Mouse (Mus musculus): ENCODE measurements at regions not wholly inside any gene's neighbourhood (a gene's known extent, or its start where the extent isn't known, plus 50 kb on each side); places are given as distances from the start of the nearest gene placed in this dataset.
A peak's percentile ranks its signal among the peaks of the same experiment; 100 is the strongest.

DNA sequence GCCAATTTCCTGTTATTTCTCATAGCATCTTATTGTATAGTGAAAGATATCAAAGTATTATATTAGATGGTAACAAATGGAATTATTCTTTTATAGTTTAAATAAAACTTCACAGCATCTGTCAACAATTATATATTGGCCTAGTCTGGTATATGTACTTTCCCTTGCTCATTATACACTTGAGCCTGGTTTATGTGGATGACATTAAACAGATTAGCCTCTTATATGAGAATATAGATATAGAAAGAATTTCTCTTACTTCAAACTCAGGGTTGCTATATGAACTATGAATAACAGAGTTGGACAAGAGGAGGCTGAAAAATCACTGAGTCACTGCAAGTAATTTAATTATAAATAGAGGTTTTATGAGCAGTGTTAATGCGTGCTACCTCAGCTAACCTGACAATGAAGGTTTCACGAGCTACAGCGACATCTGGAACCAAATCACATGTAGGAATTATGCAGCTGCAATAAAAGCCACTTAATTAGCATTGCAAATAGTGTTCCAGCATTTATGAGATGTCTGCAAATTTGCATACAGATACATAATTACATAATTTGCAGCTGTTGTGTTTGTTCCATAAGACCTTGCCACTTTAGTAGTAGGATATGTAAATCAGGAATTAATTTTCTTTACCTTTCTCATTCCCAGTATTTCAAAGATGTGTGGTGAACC is 452.9 kb upstream of the Frg1 start:
- Histone ChIP-seq H3K27me3 (ENCODE audit: control insufficient read depth, insufficient read depth, low read length) (no peaks in the 10 kb centered on the region), H3K9me3 (ENCODE audit: control insufficient read depth, low read length) (no peaks in the 10 kb centered on the region), H3K9ac (ENCODE audit: low read depth, low read length) (no peak overlapping the region), H3K4me3 (ENCODE audit: low read depth, low read length) (no peak overlapping the region), H3K36me3 (ENCODE audit: control insufficient read depth, insufficient read depth, low read length) (no peaks in the 10 kb centered on the region), H3K4me2 (replicated peaks; ENCODE audit: low read depth, low read length) (no peak overlapping the region), H3K27ac (ENCODE audit: low read depth, low read length) (no peak overlapping the region), H3K4me1 (replicated peaks; ENCODE audit: control insufficient read depth, insufficient read depth, low read length) (no peaks in the 10 kb centered on the region)
- DNase-seq (ENCODE audit: low spot score), result no peak
- no peak; the same call in 1 of the 2 replicates for ATAC-seq (ENCODE audit: low FRiP score)
- 72% methylated on average over 3 of the region's 3 CpGs for WGBS

DNA sequence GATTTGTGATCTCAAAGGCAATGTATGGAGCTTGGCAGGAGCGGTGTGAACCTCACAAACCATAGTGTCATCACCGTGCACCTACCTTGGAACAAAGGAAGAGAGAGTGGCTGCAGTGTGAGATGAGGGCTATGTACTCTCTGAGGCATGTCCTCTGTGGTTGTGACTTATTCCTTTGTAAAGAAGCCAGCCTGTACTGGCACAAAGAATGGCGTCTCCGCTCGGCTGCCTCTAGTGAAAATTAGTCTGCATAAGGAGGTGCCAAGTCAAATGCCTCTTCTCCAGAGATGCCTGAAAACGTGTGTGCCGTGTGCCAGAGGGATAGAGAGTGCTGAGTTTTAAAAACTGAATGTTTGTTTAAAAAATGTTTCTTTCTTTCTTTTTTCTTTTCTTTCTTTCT is 444.0 kb upstream of the Frg1 start:
- H3K4me3 ChIP-seq (ENCODE audit: low read depth, low read length), result no peak overlapping the region
- 79% methylated on average over 7 of the region's 7 CpGs for WGBS
- no peaks in the 10 kb centered on the region for H3K4me1 ChIP-seq (replicated peaks; ENCODE audit: control insufficient read depth, insufficient read depth, low read length)
- H3K27ac ChIP-seq (ENCODE audit: low read depth, low read length), result no peak overlapping the region
- H3K36me3 ChIP-seq (ENCODE audit: control insufficient read depth, insufficient read depth, low read length), result no peaks in the 10 kb centered on the region
- no peak overlapping the region for H3K9ac ChIP-seq (ENCODE audit: low read depth, low read length)
- no peak overlapping the region for H3K4me2 ChIP-seq (replicated peaks; ENCODE audit: low read depth, low read length)
- DNase-seq (ENCODE audit: low spot score), result no peak
- no peaks in the 10 kb centered on the region for H3K27me3 ChIP-seq (ENCODE audit: control insufficient read depth, insufficient read depth, low read length)
- no peak for ATAC-seq (ENCODE audit: low FRiP score)
- H3K9me3 ChIP-seq (ENCODE audit: control insufficient read depth, low read length), result no peaks in the 10 kb centered on the region

DNA sequence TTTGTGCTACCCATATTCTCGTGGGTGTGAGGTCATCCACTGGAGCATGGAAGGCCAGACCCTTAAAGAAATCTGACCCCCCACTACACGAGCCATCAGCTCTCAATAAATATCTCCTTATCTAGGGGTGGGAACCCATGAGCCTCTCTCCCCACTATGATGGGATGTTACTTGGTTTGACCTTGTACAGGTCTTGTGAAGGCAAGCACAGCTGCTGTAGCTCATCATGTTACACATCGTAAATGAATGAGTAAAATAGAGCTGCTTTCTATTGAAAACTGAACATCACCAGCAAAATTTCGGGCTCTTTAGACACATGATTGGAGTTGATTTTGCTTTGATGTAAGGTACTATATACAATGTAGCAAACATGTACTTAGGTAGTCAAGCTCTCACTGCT is 414.8 kb upstream of the Frg1 start:
- H3K4me3 ChIP-seq (ENCODE audit: low read depth, low read length), result no peak overlapping the region
- H3K4me1 ChIP-seq (replicated peaks; ENCODE audit: control insufficient read depth, insufficient read depth, low read length), result no peaks in the 10 kb centered on the region
- H3K36me3 ChIP-seq (ENCODE audit: control insufficient read depth, insufficient read depth, low read length), result no peaks in the 10 kb centered on the region
- no peak overlapping the region for H3K4me2 ChIP-seq (replicated peaks; ENCODE audit: low read depth, low read length)
- no peaks in the 10 kb centered on the region for H3K9me3 ChIP-seq (ENCODE audit: control insufficient read depth, low read length)
- DNase-seq (ENCODE audit: low spot score) (no peak), ATAC-seq (ENCODE audit: low FRiP score) (no peak)
- no peak overlapping the region for H3K9ac ChIP-seq (ENCODE audit: low read depth, low read length)
- H3K27ac ChIP-seq (ENCODE audit: low read depth, low read length), result no peak overlapping the region
- no peaks in the 10 kb centered on the region for H3K27me3 ChIP-seq (ENCODE audit: control insufficient read depth, insufficient read depth, low read length)
- 82% methylated on average over 4 of the region's 4 CpGs for WGBS

DNA sequence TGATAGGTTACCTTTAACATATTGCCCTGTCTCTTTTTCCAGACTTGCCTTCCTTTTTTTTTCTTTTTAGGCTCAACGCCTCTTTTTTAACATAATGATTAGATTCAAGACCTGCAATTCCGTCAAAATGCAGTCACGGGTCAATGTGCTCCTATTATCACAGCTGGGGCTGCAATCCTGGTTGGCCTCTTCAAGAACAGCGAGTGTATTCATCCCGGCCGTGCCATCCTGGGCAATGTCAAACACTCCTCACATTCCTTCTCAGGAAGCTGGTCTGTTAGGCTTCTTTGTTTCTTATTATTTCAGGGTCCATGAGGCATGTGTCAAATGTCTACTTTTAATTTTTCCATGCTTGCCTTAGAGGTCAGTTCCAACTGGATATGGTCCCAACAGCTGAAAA is 413.5 kb upstream of the Frg1 start:
- H3K9ac ChIP-seq (ENCODE audit: low read depth, low read length), result no peak overlapping the region
- WGBS, result 45% methylated on average over 6 of the region's 6 CpGs
- no peaks in the 10 kb centered on the region for H3K9me3 ChIP-seq (ENCODE audit: control insufficient read depth, low read length)
- no peaks in the 10 kb centered on the region for H3K4me1 ChIP-seq (replicated peaks; ENCODE audit: control insufficient read depth, insufficient read depth, low read length)
- peak; percentile 25 for DNase-seq (ENCODE audit: low spot score)
- no peaks in the 10 kb centered on the region for H3K27me3 ChIP-seq (ENCODE audit: control insufficient read depth, insufficient read depth, low read length)
- no peak overlapping the region for H3K4me3 ChIP-seq (ENCODE audit: low read depth, low read length)
- H3K36me3 ChIP-seq (ENCODE audit: control insufficient read depth, insufficient read depth, low read length), result no peaks in the 10 kb centered on the region
- no peak overlapping the region for H3K4me2 ChIP-seq (replicated peaks; ENCODE audit: low read depth, low read length)
- H3K27ac ChIP-seq (ENCODE audit: low read depth, low read length), result no peak overlapping the region
- no peak for ATAC-seq (ENCODE audit: low FRiP score)

DNA sequence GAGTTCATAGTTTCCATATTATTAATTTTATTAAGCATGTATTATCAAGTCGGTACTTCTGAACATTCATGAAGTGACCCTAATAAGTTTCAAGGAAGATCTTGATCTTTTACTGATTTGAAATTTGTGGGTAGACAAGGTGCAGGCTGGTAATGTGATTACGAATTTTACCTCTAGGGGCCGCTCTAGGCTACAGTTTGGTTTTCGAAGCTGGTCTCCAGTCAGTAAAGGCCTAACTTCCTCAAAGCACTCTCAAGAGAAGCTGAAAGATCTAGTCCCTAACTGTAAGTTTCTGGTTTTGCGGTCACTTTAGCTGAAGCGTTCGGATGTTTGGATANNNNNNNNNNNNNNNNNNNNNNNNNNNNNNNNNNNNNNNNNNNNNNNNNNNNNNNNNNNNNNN is 408.1 kb upstream of the Frg1 start:
- no peak overlapping the region for H3K4me3 ChIP-seq (ENCODE audit: low read depth, low read length)
- H3K36me3 ChIP-seq (ENCODE audit: control insufficient read depth, insufficient read depth, low read length), result no peaks in the 10 kb centered on the region
- no peaks in the 10 kb centered on the region for H3K9me3 ChIP-seq (ENCODE audit: control insufficient read depth, low read length)
- no peak overlapping the region for H3K9ac ChIP-seq (ENCODE audit: low read depth, low read length)
- H3K27me3 ChIP-seq (ENCODE audit: control insufficient read depth, insufficient read depth, low read length), result no peaks in the 10 kb centered on the region
- no peak overlapping the region for H3K27ac ChIP-seq (ENCODE audit: low read depth, low read length)
- no peak overlapping the region for H3K4me2 ChIP-seq (replicated peaks; ENCODE audit: low read depth, low read length)
- peak; percentile 81 for DNase-seq (ENCODE audit: low spot score)
- ATAC-seq (ENCODE audit: low FRiP score), result peak; percentile 60; the same call in 1 of the 2 replicates
- no peaks in the 10 kb centered on the region for H3K4me1 ChIP-seq (replicated peaks; ENCODE audit: control insufficient read depth, insufficient read depth, low read length)
- WGBS, result 28% methylated on average over 7 of the region's 7 CpGs

- Histone ChIP-seq H3K9me3 (ENCODE audit: control insufficient read depth, low read length) (no peaks in the 10 kb centered on the region), H3K4me2 (replicated peaks; ENCODE audit: low read depth, low read length) (no peak overlapping the region), H3K4me3 (ENCODE audit: low read depth, low read length) (no peak overlapping the region), H3K9ac (ENCODE audit: low read depth, low read length) (no peak overlapping the region), H3K4me1 (replicated peaks; ENCODE audit: control insufficient read depth, insufficient read depth, low read length) (no peaks in the 10 kb centered on the region), H3K27ac (ENCODE audit: low read depth, low read length) (no peak overlapping the region), H3K27me3 (ENCODE audit: control insufficient read depth, insufficient read depth, low read length) (no peaks in the 10 kb centered on the region), H3K36me3 (ENCODE audit: control insufficient read depth, insufficient read depth, low read length) (no peaks in the 10 kb centered on the region)
- DNase-seq (ENCODE audit: low spot score) (no peak), ATAC-seq (ENCODE audit: low FRiP score) (no peak)
- WGBS, result 86% methylated on average over 8 of the region's 8 CpGs
Measured at GRCm38 (mm10) chr8:41823041-41823440, 406.2 kb upstream of the Frg1 start.

DNA sequence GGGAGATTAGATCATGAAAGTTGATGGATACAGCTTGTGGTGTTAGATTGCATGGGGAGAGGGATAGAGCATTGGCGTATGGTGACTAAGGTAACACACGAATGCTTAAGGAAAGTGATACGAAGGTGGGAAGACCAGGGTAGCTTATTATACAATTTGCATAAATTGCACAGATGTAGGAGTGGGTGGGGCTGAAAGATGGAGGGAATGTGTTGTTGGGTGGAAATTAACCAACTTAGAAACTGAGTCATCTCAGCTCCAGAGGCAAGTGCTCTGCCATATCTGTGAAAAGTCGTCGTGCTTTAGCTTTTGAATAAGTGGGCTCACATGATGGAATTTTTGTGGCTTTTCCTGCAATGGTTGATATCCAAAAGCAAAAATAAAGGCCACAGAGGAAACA is 404.8 kb upstream of the Frg1 start:
- no peak overlapping the region for H3K4me2 ChIP-seq (replicated peaks; ENCODE audit: low read depth, low read length)
- H3K9me3 ChIP-seq (ENCODE audit: control insufficient read depth, low read length), result no peaks in the 10 kb centered on the region
- H3K9ac ChIP-seq (ENCODE audit: low read depth, low read length), result no peak overlapping the region
- no peaks in the 10 kb centered on the region for H3K36me3 ChIP-seq (ENCODE audit: control insufficient read depth, insufficient read depth, low read length)
- H3K4me3 ChIP-seq (ENCODE audit: low read depth, low read length), result no peak overlapping the region
- WGBS, result 97% methylated on average over 5 of the region's 5 CpGs
- H3K27me3 ChIP-seq (ENCODE audit: control insufficient read depth, insufficient read depth, low read length), result no peaks in the 10 kb centered on the region
- no peaks in the 10 kb centered on the region for H3K4me1 ChIP-seq (replicated peaks; ENCODE audit: control insufficient read depth, insufficient read depth, low read length)
- H3K27ac ChIP-seq (ENCODE audit: low read depth, low read length), result no peak overlapping the region
- DNase-seq (ENCODE audit: low spot score), result no peak
- no peak for ATAC-seq (ENCODE audit: low FRiP score)

DNA sequence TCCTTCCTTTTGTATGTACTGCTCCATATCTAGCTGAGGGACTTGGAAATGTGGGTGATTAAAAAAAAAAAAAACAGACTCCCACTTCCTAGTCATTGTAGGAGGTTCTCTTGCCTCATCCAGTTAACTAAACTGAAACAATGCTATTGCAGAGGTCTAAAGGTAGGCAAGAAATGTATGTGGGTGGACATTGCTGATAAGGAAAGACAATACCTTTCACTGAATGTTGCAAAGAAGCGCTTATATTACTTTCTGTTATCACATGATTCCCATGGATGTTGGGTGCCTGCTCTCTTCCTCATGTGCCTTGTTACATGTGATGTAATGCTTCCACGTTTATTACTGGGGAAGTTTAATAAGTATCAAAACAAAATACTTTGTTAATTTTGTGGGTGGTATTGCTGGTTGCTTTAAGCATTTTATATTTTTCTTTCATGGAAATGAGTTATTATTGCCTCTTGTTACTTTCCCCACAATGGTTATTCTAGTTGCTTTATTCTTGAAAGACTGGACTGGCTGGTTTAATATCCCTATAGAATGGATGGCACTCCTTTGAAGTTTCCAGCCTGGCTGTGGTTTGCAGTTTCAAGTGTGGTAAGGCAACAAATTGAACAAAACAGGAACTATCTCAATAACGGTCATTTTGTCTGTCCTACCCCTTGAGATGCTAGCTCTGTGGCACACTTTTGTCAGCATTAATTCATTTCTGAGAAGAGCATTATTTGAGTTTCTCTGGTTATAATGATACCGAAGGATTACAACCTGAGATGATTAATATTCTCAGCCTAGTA is 403.9 kb upstream of the Frg1 start:
- H3K9ac ChIP-seq (ENCODE audit: low read depth, low read length), result no peak overlapping the region
- 87% methylated on average over 4 of the region's 4 CpGs for WGBS
- no peak overlapping the region for H3K4me3 ChIP-seq (ENCODE audit: low read depth, low read length)
- no peak for ATAC-seq (ENCODE audit: low FRiP score)
- no peaks in the 10 kb centered on the region for H3K36me3 ChIP-seq (ENCODE audit: control insufficient read depth, insufficient read depth, low read length)
- H3K4me2 ChIP-seq (replicated peaks; ENCODE audit: low read depth, low read length), result no peak overlapping the region
- H3K4me1 ChIP-seq (replicated peaks; ENCODE audit: control insufficient read depth, insufficient read depth, low read length), result no peaks in the 10 kb centered on the region
- H3K9me3 ChIP-seq (ENCODE audit: control insufficient read depth, low read length), result no peaks in the 10 kb centered on the region
- H3K27ac ChIP-seq (ENCODE audit: low read depth, low read length), result no peak overlapping the region
- no peaks in the 10 kb centered on the region for H3K27me3 ChIP-seq (ENCODE audit: control insufficient read depth, insufficient read depth, low read length)
- DNase-seq (ENCODE audit: low spot score), result no peak

DNA sequence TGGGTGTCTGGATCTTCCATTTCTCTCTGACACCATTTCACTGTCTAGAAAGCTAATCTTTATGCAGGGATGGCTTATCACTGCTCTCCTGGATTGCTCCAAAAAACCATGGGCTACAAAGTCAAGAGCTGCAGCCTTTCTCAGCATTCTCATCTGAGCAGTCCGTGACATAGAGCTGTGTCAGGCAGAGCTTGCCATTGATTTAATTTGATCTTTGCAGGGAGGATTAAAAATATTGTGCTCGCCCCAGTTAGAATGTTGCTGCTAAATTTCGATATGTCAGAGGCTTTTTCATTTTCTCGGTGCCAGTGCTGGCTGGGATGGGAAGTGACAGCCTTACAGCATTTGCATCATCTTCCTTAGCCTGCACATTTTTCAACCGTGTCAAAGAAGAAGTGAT is 401.7 kb upstream of the Frg1 start:
- H3K27me3 ChIP-seq (ENCODE audit: control insufficient read depth, insufficient read depth, low read length), result no peaks in the 10 kb centered on the region
- 69% methylated on average over 5 of the region's 5 CpGs for WGBS
- no peaks in the 10 kb centered on the region for H3K9me3 ChIP-seq (ENCODE audit: control insufficient read depth, low read length)
- no peaks in the 10 kb centered on the region for H3K4me1 ChIP-seq (replicated peaks; ENCODE audit: control insufficient read depth, insufficient read depth, low read length)
- no peak overlapping the region for H3K9ac ChIP-seq (ENCODE audit: low read depth, low read length)
- no peak overlapping the region for H3K27ac ChIP-seq (ENCODE audit: low read depth, low read length)
- H3K4me3 ChIP-seq (ENCODE audit: low read depth, low read length), result no peak overlapping the region
- no peak overlapping the region for H3K4me2 ChIP-seq (replicated peaks; ENCODE audit: low read depth, low read length)
- ATAC-seq (ENCODE audit: low FRiP score) (no peak), DNase-seq (ENCODE audit: low spot score) (no peak)
- no peaks in the 10 kb centered on the region for H3K36me3 ChIP-seq (ENCODE audit: control insufficient read depth, insufficient read depth, low read length)
